Mouse (Mus musculus) testis, adult 2 months (tissue): ENCODE data around the gene Nol11. TPM values are rescaled to one million over a fixed set of nuclear protein-coding genes. Genes with fewer than 3 reads are reported as not detected.

Experiments
- H3K27ac ChIP-seq: fragments of 200-500 bp; 2 replicates; pipeline ENCODE4 v1.5.1; 2012; ENCODE audit warnings: low read depth, low read length; ENCODE audit not compliant: control insufficient read depth, insufficient read depth
- H3K27me3 ChIP-seq: fragments of 200-500 bp; 2 replicates; pipeline ENCODE4 v1.6.1; 2012; ENCODE audit warnings: mild to moderate bottlenecking, low read length, moderate library complexity; ENCODE audit not compliant: control insufficient read depth, insufficient read depth
- H3K36me3 ChIP-seq: fragments of 200-500 bp; 2 replicates; pipeline ENCODE4 v1.6.1; 2012; ENCODE audit warnings: mild to moderate bottlenecking, low read length; ENCODE audit not compliant: control insufficient read depth, insufficient read depth
- H3K4me1 ChIP-seq: fragments of 200-500 bp; 2 replicates; pipeline ENCODE4 v1.6.1; 2012; ENCODE audit warnings: low read length; ENCODE audit not compliant: control insufficient read depth, insufficient read depth
- H3K4me3 ChIP-seq: fragments of 200-500 bp; 2 replicates; pipeline ENCODE4 v1.5.1; 2012; ENCODE audit warnings: low read depth, mild to moderate bottlenecking, low read length, moderate library complexity, mixed read lengths; ENCODE audit not compliant: control insufficient read depth
- CTCF ChIP-seq: fragments of 200-500 bp; IDR thresholded peaks from 2 replicates; pipeline ENCODE4 v1.5.1; 2012; ENCODE audit warnings: low read depth, mild to moderate bottlenecking, inconsistent platforms, low read length, moderate library complexity; ENCODE audit not compliant: control insufficient read depth, insufficient read depth, insufficient replicate concordance
- POLR2A ChIP-seq: fragments of 200-500 bp; IDR thresholded peaks from 2 replicates; pipeline ENCODE4 v1.6.1; 2012; ENCODE audit warnings: low read depth, mild to moderate bottlenecking, inconsistent platforms, low read length, moderate library complexity; ENCODE audit not compliant: control insufficient read depth
- polyA plus RNA-seq: library from polyadenylated mRNA; depleted of rRNA; stranded (reverse); fragments of >200 nt; gene quantifications from 2 replicates; pipeline ENCODE4 v1.2.3, GENCODE M21; 2012

The Nol11 gene
- polyA plus RNA-seq, 1 experiment = 4.3 TPM

- TF ChIP-seq POLR2A (no peak), CTCF (no peak)
- Histone ChIP-seq H3K27ac (no peak overlapping the region), H3K4me3 (no peak overlapping the region), H3K27me3 (no peaks in the 10 kb centered on the region), H3K36me3 (no peaks in the 10 kb centered on the region), H3K4me1 (no peaks in the 10 kb centered on the region)
These were observed 12.6 kb upstream of the Nol11 start for GRCm38 (mm10) chr11:107201773-107202172.

GRCm38 (mm10) chr11:107199281-107199680 is 10.1 kb upstream of the Nol11 start:
- no peaks in the 10 kb centered on the region for H3K27me3 ChIP-seq
- H3K27ac ChIP-seq = no peak overlapping the region
- no peak overlapping the region for H3K4me3 ChIP-seq
- TF ChIP-seq POLR2A (no peak), CTCF (no peak)
- no peaks in the 10 kb centered on the region for H3K4me1 ChIP-seq
- H3K36me3 ChIP-seq = no peaks in the 10 kb centered on the region

GRCm38 (mm10) chr11:107195334-107195733 is 6.2 kb upstream of the Nol11 start:
- Histone ChIP-seq H3K27me3 (no peaks in the 10 kb centered on the region), H3K4me3 (no peak overlapping the region)
- TF ChIP-seq CTCF (no peak), POLR2A (no peak)

GRCm38 (mm10) chr11:107190376-107190775 is 1.2 kb upstream of the Nol11 start:
- Histone ChIP-seq H3K27ac (no peak overlapping the region), H3K36me3 (no peaks in the 10 kb centered on the region), H3K4me1 (no peaks in the 10 kb centered on the region; the same call in 1 of the 2 replicates), H3K27me3 (no peaks in the 10 kb centered on the region), H3K4me3 (no peak overlapping the region)
- TF ChIP-seq CTCF = no peak
- TF ChIP-seq POLR2A = no peak

More at GRCm38 (mm10) chr11:107195334-107195733, 6.2 kb upstream of the Nol11 start:
- no peaks in the 10 kb centered on the region for H3K36me3 ChIP-seq
- no peaks in the 10 kb centered on the region for H3K4me1 ChIP-seq
- no peak overlapping the region for H3K27ac ChIP-seq

- no peaks in the 10 kb centered on the region; the same call in none of the 2 replicates for H3K36me3 ChIP-seq
- H3K27ac ChIP-seq = no peak overlapping the region
- no peak overlapping the region for H3K4me3 ChIP-seq
- TF ChIP-seq POLR2A (no peak), CTCF (no peak)
- no peaks in the 10 kb centered on the region; the same call in 1 of the 2 replicates for H3K4me1 ChIP-seq
- H3K27me3 ChIP-seq = no peaks in the 10 kb centered on the region
These were observed 5.4 kb downstream of the Nol11 start for GRCm38 (mm10) chr11:107183777-107184176.

GRCm38 (mm10) chr11:107161215-107161614 is 28.0 kb downstream of the Nol11 start:
- H3K36me3 ChIP-seq = peaks cover under 1% of the 10 kb centered on the region; the same call in 1 of the 2 replicates
- no peaks in the 10 kb centered on the region for H3K4me1 ChIP-seq
- no peak overlapping the region for H3K27ac ChIP-seq
- no peak overlapping the region for H3K4me3 ChIP-seq
- H3K27me3 ChIP-seq = no peaks in the 10 kb centered on the region
- TF ChIP-seq POLR2A = no peak
- no peak for TF ChIP-seq CTCF

- TF ChIP-seq POLR2A = no peak
- no peak for TF ChIP-seq CTCF
- H3K27me3 ChIP-seq = no peaks in the 10 kb centered on the region
- H3K4me3 ChIP-seq = no peak overlapping the region
- H3K4me1 ChIP-seq = no peaks in the 10 kb centered on the region
- no peak overlapping the region for H3K27ac ChIP-seq
- no peaks in the 10 kb centered on the region for H3K36me3 ChIP-seq
These were observed 30.1 kb downstream of the Nol11 start for GRCm38 (mm10) chr11:107159034-107159433.
